Mouse (Mus musculus) forebrain, embryonic 10.5 days (tissue): ENCODE measurements around the gene Fgfr1op. TPM values are rescaled to one million over a fixed set of nuclear protein-coding genes. Genes with fewer than 3 reads are reported as not detected.

Experiments
- DNase-seq: peaks from one replicate; pipeline ENCODE4 v3.0.0-alpha.2; 2017; ENCODE audit warnings: low spot score; ENCODE audit errors: extremely low spot score
- H3K27ac ChIP-seq: fragments of 300-500 bp; sonication (generic); 2 replicates; pipeline ENCODE4 v1.5.1; 2016; ENCODE audit warnings: mild to moderate bottlenecking
- H3K27me3 ChIP-seq: fragments of 300-500 bp; sonication (generic); 2 replicates; pipeline ENCODE4 v1.6.1; 2016; ENCODE audit warnings: mild to moderate bottlenecking; ENCODE audit not compliant: poor library complexity, severe bottlenecking
- H3K36me3 ChIP-seq: fragments of 300-500 bp; sonication (generic); replicated peaks from 2 replicates; pipeline ENCODE4 v1.6.1; 2016; ENCODE audit warnings: mild to moderate bottlenecking, moderate library complexity
- H3K4me1 ChIP-seq: fragments of 300-500 bp; sonication (generic); 2 replicates; pipeline ENCODE4 v1.6.1; 2016
- H3K4me3 ChIP-seq: fragments of 300-500 bp; sonication (generic); 2 replicates; pipeline ENCODE4 v1.5.1; 2016; ENCODE audit warnings: mild to moderate bottlenecking, moderate library complexity
- H3K9me3 ChIP-seq: fragments of 300-500 bp; sonication (generic); 2 replicates; pipeline ENCODE4 v1.6.1; 2016; ENCODE audit warnings: mild to moderate bottlenecking, moderate library complexity
- WGBS: fragments of 180-500 bp; shearing (Covaris S2); methylation state at CpG from one replicate; pipeline ENCODE4 v1.1.7; 2016; 5-methylcytosine and 5-hydroxymethylcytosine counted together
- polyA plus RNA-seq: library from polyadenylated mRNA; unstranded; fragments of >200 nt; fragmentation: Nextera tagmentation; extraction: Ambion mirVana; gene quantifications from 2 replicates; pipeline ENCODE4 v1.2.1, GENCODE M21; 2016

Fgfr1op gene
- polyA plus RNA-seq, 1 experiment from 2014 or later, result 57.7 TPM

- H3K27ac ChIP-seq, result no peak overlapping the region
- no peak overlapping the region for H3K4me3 ChIP-seq
- H3K4me1 ChIP-seq, result no peaks in the 10 kb centered on the region
- no peak for DNase-seq
- no peaks in the 10 kb centered on the region for H3K9me3 ChIP-seq
- 84% methylated on average over 3 of the region's 3 CpGs for WGBS
- no peaks in the 10 kb centered on the region for H3K36me3 ChIP-seq
- 0 out of 2 replicates have a peak, but pooled peaks cover 5% of the 10 kb centered on the region for H3K27me3 ChIP-seq
Measured at GRCm38 (mm10) chr17:8239561-8239960, 74.3 kb downstream of the Fgfr1op start.

- 85% methylated on average over 4 of the region's 4 CpGs for WGBS
- Histone ChIP-seq H3K27ac (no peak overlapping the region), H3K27me3 (0 out of 2 replicates have a peak, but pooled peaks cover 5% of the 10 kb centered on the region), H3K9me3 (no peaks in the 10 kb centered on the region), H3K4me1 (no peaks in the 10 kb centered on the region), H3K4me3 (no peak overlapping the region), H3K36me3 (no peaks in the 10 kb centered on the region)
- no peak for DNase-seq
Measured at GRCm38 (mm10) chr17:8240517-8240916, 75.2 kb downstream of the Fgfr1op start.

DNA sequence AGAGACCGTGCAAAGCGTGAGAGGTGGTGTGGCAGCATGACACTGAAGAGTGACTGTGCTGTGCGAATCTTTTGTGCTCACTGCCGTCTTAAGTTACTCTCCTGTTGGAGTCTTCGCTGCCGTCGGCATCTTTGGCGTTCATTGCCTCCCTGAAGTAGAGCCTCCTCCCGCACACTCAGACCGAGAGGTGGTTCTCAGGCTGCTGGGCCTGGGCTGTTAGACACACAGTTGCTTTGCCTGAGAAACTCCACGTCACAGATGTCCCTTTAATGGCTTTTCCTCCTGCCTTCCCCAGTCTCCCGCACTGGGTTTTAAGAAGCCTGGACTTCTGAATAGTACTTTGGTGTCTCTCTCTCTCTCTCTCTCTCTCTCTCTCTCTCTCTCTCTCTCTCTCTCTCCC is 76.3 kb downstream of the Fgfr1op start:
- Histone ChIP-seq H3K36me3 (no peaks in the 10 kb centered on the region), H3K27ac (no peak overlapping the region), H3K4me3 (no peak overlapping the region), H3K9me3 (no peaks in the 10 kb centered on the region), H3K4me1 (no peaks in the 10 kb centered on the region), H3K27me3 (0 out of 2 replicates have a peak, but pooled peaks cover 5% of the 10 kb centered on the region)
- no peak for DNase-seq
- WGBS, result 80% methylated on average over 12 of the region's 12 CpGs

DNA sequence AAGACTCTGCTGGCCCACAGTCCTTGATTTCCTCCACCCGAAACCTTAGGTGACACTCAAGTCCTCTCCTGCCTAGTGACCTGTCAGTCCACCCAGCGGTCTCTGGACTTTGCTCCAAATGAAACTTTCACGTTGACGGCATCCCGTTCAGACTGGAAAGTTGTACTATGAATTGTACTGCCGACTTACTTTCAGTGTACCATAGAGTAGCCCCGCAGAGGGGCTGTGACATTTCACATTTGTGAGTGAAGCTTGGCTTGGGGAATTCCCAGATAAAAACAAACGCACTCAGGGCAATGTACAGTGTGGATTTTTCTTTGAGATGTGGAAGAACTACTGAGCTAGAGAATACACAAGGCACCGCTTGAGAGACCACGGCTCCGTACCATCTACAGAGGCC is 76.9 kb downstream of the Fgfr1op start:
- Histone ChIP-seq H3K4me3 (no peak overlapping the region), H3K36me3 (no peaks in the 10 kb centered on the region), H3K27me3 (0 out of 2 replicates have a peak, but pooled peaks cover 5% of the 10 kb centered on the region), H3K27ac (no peak overlapping the region), H3K9me3 (no peaks in the 10 kb centered on the region), H3K4me1 (no peaks in the 10 kb centered on the region)
- WGBS, result 96% methylated on average over 11 of the region's 11 CpGs
- DNase-seq, result no peak

- DNase-seq, result no peak
- Histone ChIP-seq H3K36me3 (no peaks in the 10 kb centered on the region), H3K27me3 (0 out of 2 replicates have a peak, but pooled peaks cover 5% of the 10 kb centered on the region), H3K4me3 (no peak overlapping the region), H3K4me1 (no peaks in the 10 kb centered on the region), H3K9me3 (no peaks in the 10 kb centered on the region), H3K27ac (no peak overlapping the region)
- 87% methylated on average over 2 of the region's 2 CpGs for WGBS
Measured at GRCm38 (mm10) chr17:8244124-8244523, 78.8 kb downstream of the Fgfr1op start.

GRCm38 (mm10) chr17:8246102-8246754 is 80.9 kb downstream of the Fgfr1op start:
- Histone ChIP-seq H3K9me3 (no peaks in the 10 kb centered on the region), H3K4me3 (no peak overlapping the region), H3K27me3 (0 out of 2 replicates have a peak, but pooled peaks cover 5% of the 10 kb centered on the region), H3K4me1 (no peaks in the 10 kb centered on the region), H3K27ac (no peak overlapping the region), H3K36me3 (no peaks in the 10 kb centered on the region)
- DNase-seq, result no peak
- WGBS, result 79% methylated on average over 4 of the region's 4 CpGs

Other genes starting within 250 kb of the Fgfr1op start
- gene Tagap, start 239.5 kb upstream of the Fgfr1op start, polyA plus RNA-seq, result 0.29 and 0.37 TPM in 2 replicates
- 59.7 and 61.0 TPM in 2 replicates for gene Rsph3a, start 219.9 kb upstream of the Fgfr1op start, polyA plus RNA-seq
- 0.22 and 0.31 TPM in 2 replicates for gene Gm49673, start 17.7 kb upstream of the Fgfr1op start, polyA plus RNA-seq
- 14.6 and 17.0 TPM in 2 replicates for gene Rnaset2a, start 17.4 kb upstream of the Fgfr1op start, polyA plus RNA-seq
- gene Ccr6, start 70.5 kb downstream of the Fgfr1op start, polyA plus RNA-seq, result not detected in 2 replicates
- gene Mpc1, start 117.4 kb downstream of the Fgfr1op start, polyA plus RNA-seq, result 61.7 and 71.1 TPM in 2 replicates
- gene Sft2d1, start 145.6 kb downstream of the Fgfr1op start, polyA plus RNA-seq, result 58.6 and 62.9 TPM in 2 replicates
- gene Prr18, start 172.0 kb downstream of the Fgfr1op start, polyA plus RNA-seq, result 0.19 and 0.30 TPM in 2 replicates
- gene T2, start 190.5 kb downstream of the Fgfr1op start, polyA plus RNA-seq, result 0.35 and 0.66 TPM in 2 replicates